Mouse (Mus musculus): ENCODE measurements around the gene Mef2d.
A peak's percentile ranks its signal among the peaks of the same experiment; 100 is the strongest.

The Mef2d gene

DNA sequence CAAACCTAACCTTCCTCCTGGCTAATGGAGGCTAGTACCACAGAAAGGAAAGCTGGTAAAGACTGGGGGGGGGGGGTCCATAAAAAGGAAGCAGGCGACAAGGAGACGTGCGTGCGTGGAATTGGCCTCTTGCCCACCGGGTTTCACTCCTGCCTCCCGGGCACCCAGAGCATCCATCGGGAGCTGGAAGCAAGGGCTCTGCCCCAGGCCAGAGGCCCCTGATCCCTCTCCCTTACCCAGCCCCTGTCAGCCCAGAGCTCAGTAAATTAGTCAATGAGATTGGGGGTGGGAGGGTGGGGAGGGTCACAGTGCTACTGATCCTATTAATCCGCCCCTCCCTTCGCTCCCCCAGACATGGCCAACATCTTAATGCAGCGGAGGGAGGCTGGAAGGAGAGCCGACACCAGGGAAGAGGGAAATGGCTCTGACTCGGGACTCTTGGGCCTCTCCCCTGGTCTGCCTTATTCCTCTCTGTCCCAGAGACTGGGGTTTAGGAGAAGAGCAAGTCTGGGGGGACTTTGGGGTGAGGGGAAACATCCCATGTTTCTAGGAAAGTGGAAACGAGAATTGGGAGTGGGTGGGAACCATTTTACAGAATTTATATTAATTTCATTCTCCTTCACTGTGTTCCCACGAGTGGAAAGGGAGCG, 65.4 kb downstream of the Mef2d start:
- DNase-seq (ENCODE audit: low spot score in 2 of 2), result no peak

GRCm38 (mm10) chr3:88208226-88208720, 66.1 kb downstream of the Mef2d start:
- DNase-seq (ENCODE audit: low spot score in 2 of 2), result no peak

GRCm38 (mm10) chr3:88209306-88209705, 67.1 kb downstream of the Mef2d start:
- peak in 1 of 2 experiments; percentile 5 for DNase-seq (ENCODE audit: low spot score in 2 of 2)

DNA sequence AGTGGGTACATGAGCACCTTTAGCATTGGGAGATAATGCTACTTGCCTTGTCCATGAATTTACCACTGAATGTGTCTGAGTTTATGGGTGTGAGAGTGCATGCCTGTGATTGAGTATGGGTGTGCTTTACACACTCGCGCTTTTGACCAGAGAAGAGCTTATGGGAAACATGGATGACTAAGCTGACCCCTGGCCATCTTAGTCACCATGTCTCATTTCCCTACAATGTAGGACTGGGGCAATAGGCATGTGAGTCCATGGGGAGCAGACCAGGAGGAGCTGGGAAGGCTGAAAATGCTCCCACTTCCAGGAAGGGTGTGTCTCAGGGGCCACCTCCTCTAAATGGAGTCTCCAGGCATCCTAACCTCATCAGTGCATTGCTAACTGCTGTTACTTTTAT, 67.9 kb downstream of the Mef2d start:
- DNase-seq (ENCODE audit: low spot score in 2 of 2), result no peak

GRCm38 (mm10) chr3:88210918-88211317, 68.7 kb downstream of the Mef2d start:
- DNase-seq (ENCODE audit: low spot score in 2 of 2), result no peak

GRCm38 (mm10) chr3:88212356-88212755, 70.2 kb downstream of the Mef2d start:
- no peak for DNase-seq (ENCODE audit: low spot score in 2 of 2)

GRCm38 (mm10) chr3:88213019-88213418, 70.8 kb downstream of the Mef2d start:
- no peak for DNase-seq (ENCODE audit: low spot score in 2 of 2)

- DNase-seq (ENCODE audit: low spot score in 2 of 2), result peak in 1 of 2 experiments; percentile 78
These were observed 72.2 kb downstream of the Mef2d start for GRCm38 (mm10) chr3:88214197-88214938.

- DNase-seq (ENCODE audit: low spot score in 2 of 2), result no peak
These were observed 72.9 kb downstream of the Mef2d start for GRCm38 (mm10) chr3:88214971-88215552.

DNA sequence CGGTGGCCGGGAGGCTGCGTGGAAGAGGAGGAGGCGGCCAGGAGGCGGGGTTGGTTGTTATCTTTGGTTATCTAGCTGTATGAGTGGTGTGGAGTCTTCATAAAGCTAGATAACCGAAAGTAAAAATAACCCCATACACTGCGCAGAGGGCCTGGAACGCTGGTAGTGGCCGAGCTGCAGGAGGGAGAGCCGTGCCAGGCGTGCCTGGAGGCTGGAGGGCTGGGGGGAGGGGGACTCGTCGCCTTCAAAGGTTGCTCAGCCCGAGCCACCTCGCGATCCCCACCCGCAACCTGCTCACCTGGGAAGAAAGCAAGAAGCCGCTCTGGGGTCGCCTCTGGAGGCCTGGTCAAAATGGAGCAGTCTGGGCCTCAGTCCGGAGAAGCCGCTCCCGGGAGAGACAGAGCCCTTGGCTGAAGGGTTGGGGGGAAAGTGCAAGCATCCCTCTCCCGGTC, 73.4 kb downstream of the Mef2d start:
- no peak for DNase-seq (ENCODE audit: low spot score in 2 of 2)

GRCm38 (mm10) chr3:88216116-88216515, 73.9 kb downstream of the Mef2d start:
- no peak for DNase-seq (ENCODE audit: low spot score in 2 of 2)

DNA sequence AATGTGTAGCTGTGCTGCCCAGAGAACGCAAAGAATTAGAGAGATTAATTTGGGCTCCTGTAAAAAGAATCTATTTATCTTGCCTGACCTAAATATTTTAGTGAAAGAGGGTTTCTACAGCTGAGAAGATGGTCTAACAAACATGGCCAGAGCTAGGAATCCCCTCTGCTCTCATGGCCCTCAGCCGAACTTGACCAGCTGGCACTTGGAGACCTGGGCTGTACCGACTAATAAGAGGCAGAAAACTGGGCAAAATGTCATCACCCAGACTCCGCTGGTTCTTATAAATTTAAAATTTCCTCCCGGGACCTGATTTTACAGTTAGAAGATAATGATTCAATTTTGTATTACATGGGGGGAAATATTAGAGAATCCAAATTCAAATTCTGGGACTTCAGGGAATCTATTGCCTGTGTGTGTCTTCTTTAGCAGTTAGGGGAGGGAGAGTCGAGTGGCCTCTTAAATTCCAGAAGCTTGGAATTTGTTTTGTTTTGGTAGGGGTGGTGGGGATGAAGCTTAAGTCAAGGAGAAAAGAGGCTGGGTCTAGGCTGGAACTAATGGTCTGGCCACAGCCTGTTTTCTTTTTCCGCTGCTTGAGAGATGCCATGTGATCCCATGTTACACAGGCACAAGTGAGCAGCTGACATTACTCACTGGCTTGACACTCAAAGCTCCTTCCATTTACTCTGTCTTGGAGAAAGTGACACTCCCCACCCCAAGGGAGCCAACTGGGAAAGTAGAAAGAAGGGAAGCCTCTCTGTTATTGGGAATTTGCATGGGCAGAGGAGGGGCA, 74.6 kb downstream of the Mef2d start:
- no peak for DNase-seq (ENCODE audit: low spot score in 2 of 2)

DNA sequence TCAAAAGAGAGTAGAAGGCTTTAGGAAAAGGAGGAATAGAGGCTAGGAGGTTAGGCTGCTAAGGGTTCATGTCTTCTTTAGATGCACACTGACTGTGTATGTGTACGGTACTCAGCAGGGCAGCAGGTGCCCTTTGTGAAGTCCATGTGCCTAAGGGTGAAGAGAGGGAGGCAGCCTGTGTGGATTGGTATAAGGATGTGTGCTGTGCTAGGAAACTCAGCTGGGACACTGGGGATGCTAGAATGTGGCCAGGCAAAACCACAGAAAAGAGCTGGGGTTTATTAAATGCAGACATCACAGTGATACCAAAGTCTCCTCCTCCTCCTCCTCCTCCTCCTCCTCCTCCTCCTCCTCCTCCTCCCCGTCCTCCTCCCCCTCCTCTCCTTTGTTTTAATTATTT, 75.5 kb downstream of the Mef2d start:
- no peak for DNase-seq (ENCODE audit: low spot score in 2 of 2)

DNA sequence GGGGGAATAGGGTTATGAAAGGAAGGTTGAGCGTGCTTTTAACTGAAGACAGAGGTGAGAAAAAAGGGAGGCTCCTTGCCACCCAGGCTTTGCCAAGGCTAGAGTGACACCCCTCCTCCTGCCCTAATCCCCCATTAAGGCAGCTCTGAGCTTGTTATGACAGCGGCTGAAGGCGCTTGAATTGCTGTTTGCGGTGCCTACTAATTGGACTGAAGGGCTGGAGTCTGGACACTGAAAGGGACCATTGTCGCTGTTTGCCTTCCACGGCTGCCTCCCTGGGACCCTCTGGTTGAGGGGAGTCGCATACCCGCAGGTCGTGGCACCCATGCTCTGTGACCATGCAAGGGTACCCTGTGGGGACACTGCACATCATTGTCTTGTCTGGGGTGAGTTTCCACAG, 77.8 kb downstream of the Mef2d start:
- no peak for DNase-seq (ENCODE audit: low spot score in 2 of 2)

GRCm38 (mm10) chr3:88220842-88221241, 78.7 kb downstream of the Mef2d start:
- no peak for DNase-seq (ENCODE audit: low spot score in 2 of 2)
